Mouse (Mus musculus) C2C12 (cell line): ENCODE measurements at regions not wholly inside any gene's neighbourhood (a gene's known extent, or its start where the extent isn't known, plus 50 kb on each side); places are given as distances from the start of the nearest gene placed in this dataset.

Experiments used
- CEBPB ChIP-seq: IDR thresholded peaks from one replicate; pipeline ENCODE4 v1.6.1; 2011; ENCODE audit warnings: low read depth, mild to moderate bottlenecking, control low read depth, moderate library complexity
- CTCF ChIP-seq: IDR thresholded peaks from one replicate; pipeline ENCODE4 v1.5.1; 2011; ENCODE audit not compliant: control insufficient read depth, insufficient read depth, insufficient read length
- FOSL1 ChIP-seq: IDR thresholded peaks from one replicate; pipeline ENCODE4 v1.8.0; 2011; ENCODE audit warnings: mild to moderate bottlenecking, low read length; ENCODE audit not compliant: poor library complexity, insufficient read depth, severe bottlenecking
- MAX ChIP-seq: IDR thresholded peaks from one replicate; pipeline ENCODE4 v1.6.1; 2011; ENCODE audit warnings: mild to moderate bottlenecking, control low read depth

DNA sequence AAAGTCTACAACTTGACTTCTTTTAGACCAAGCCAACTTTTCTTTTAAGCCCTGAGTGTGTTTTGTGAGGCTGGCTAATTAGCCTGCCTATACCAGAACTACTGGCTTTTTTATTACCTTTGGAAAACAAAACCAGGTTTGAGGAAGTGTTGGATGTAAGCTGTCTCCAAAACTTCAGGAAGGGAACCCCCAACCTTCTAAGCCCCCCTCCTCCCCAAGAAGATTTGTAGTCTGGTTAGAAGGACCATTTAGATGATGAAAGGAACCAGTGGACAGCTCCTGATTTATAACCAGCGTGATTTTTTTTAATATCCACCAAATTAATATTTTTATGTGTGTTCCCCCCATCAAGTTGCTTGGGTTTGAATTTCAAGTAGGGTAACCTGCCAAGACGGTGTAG lies 236.1 kb upstream of the Nfe2l3 start:
- no peak for TF ChIP-seq CTCF
- TF ChIP-seq MAX: no peak
- no peak for TF ChIP-seq CEBPB
- no peak for TF ChIP-seq FOSL1
